Mouse (Mus musculus) MEL-GATA-1-ER (cell line): ENCODE data around the gene Lrch4.

Experiments used
- DNase-seq: peaks from one replicate; pipeline ENCODE4 v3.0.0-alpha.2; 2012; ENCODE audit warnings: low read depth; ENCODE audit errors: extremely low read depth

The Lrch4 gene

DNA sequence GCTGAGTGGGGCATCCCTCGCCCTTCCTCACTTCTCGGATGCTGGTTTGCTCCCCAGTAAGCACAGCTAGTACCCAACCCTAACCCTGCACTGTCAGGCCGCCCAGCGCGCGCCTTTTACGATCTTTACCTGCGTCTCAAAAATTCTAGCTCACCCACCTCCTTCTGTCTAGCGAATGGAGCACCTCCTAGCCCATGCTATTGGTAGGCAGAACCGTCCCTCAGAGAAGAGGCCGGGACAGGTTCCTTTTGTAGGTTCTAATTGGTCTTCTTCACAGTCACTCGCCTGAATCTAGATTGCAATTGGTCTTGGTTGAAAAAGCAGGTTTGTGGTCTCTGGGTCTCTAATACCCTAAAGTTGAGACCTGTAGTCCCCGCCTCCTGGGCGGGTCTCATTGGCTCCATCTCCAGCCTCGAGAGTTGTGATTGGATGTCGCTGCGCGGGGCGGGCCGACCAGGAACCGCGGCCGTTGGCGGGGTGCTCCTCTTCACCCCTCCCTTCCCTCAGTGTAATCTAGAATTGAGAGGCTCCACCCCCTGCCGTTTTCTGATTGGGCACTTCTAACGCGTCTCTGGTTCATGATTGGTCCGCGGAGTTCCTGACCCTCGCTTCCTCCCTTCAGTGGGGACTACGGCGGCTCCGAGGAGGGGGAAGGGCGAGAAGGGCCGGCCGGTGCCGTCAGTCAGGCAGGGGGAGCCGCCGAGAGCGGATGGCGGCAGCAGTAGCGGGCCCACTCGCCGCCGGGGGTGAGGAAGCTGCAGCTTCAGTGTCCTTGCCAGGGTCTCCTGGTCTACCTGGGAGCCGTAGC, at the start of gene Lrch4, which contains the start of the genes Fbxo24 and Gm20605:
Lrch4 (plus strand) TSS at position 624 of the 808 bp plus-strand sequence.
Fbxo24 (minus strand) TSS at position 505 of the 808 bp plus-strand sequence.
Gm20605 (plus strand) TSS at position 678 of the 808 bp plus-strand sequence.
- DNase-seq, result peak; percentile 100

DNA sequence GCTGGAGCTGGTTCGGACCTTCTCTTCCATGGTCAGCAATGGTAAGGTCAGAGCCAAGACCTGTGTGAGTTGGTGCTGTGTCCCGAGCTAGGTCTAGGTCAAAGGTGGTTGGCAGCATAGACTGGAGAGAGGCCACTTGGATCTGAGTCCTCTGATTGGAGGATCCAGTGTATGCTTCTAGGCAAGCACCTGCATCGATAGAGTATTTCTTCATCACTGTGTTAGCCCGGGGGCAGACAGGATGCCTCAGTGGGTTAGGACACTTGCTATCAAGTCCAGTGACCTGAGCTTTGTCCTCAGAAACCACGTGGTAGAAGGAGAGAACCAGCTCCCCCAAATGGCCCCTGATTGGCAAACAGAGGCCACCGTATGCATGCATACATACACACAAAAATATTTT, 48.7 kb upstream of the Lrch4 start:
- DNase-seq, result no peak

GRCm38 (mm10) chr5:137582702-137583101, 46.2 kb upstream of the Lrch4 start:
- DNase-seq, result no peak

- no peak for DNase-seq
Observed at GRCm38 (mm10) chr5:137583670-137584169, 45.2 kb upstream of the Lrch4 start.

DNA sequence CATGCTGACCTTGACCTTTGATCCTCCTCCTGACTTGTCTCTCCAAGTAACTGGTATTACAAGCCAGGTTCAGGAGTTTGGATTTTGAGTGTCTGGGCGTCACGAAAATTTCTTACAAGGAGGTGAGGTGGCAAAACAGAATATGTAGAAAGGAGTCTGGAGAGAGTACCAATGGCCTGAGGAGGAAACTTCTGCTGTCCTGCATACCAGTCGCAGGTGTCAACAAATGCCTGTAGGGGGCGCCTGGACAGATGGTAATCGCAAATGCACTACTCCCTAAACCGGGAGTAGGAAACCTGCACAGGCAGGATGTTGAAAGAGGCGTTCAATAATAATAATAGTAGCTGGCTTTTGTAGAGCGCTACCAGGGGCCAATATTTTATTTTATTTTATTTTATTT, 43.9 kb upstream of the Lrch4 start:
- no peak for DNase-seq

- no peak for DNase-seq
Observed at GRCm38 (mm10) chr5:137590507-137590906, 38.4 kb upstream of the Lrch4 start.

DNA sequence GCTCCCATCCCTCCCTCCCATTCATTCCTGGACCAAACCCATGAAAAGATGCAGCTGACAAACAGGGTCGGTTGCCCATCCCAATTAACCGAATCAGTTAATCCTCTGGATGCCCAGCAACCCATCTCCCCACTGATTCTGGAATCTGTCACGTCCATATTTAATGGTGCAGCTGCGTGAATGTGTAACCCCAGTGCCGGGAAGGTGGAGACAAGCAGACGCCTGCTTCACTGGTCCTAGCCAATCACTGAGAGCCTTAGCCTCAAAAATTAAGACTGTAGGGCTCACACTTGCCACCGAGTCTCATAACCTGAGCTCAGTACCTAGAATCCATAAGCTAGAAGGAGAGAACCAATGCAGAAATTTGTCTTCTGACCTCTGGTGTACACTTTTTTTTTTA, 33.0 kb upstream of the Lrch4 start:
- no peak for DNase-seq

GRCm38 (mm10) chr5:137596601-137597261, 32.2 kb upstream of the Lrch4 start:
- DNase-seq, result no peak

DNA sequence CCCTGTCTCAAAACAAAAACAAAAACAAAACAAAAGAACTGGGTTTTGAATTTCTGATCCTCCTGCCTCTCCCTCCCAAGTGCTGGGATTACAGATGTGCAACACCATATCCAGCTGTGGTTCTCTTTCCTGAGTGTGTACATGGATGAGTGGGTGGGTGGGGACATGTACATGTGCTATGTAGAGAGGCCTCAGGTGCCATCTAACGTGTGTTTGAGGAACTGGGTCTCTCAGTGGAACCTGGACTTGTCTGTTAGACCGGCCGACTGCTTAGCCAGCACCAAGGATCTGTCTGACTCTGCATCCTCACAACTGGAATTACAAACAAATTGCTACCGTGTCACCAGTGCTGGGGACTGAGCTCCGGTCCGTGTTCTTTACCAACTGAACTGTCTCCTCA, 31.3 kb upstream of the Lrch4 start:
- no peak for DNase-seq

GRCm38 (mm10) chr5:137598100-137598826, 30.7 kb upstream of the Lrch4 start:
- peak; percentile 67 for DNase-seq

DNA sequence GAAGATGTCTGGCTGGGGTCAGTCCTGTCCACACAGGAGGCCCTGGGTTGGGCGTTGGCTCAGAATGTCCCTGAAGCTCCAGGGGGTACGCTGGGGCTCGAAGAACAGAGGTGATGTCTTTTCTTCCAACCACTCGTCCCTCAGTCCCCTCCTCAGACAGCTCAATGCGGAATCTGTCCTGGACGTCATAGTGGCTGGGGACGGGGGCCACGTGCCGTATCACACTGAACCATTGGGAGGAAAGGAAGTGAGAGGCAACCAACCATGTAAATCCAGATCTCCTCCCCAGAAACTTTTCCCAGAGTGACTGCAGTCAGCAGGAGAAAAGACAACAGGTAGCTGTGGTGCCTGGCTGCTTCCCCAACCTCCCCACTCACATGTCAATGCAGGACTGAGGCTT, 29.3 kb upstream of the Lrch4 start:
- no peak for DNase-seq

GRCm38 (mm10) chr5:137600281-137600618, 28.7 kb upstream of the Lrch4 start:
- no peak for DNase-seq

DNA sequence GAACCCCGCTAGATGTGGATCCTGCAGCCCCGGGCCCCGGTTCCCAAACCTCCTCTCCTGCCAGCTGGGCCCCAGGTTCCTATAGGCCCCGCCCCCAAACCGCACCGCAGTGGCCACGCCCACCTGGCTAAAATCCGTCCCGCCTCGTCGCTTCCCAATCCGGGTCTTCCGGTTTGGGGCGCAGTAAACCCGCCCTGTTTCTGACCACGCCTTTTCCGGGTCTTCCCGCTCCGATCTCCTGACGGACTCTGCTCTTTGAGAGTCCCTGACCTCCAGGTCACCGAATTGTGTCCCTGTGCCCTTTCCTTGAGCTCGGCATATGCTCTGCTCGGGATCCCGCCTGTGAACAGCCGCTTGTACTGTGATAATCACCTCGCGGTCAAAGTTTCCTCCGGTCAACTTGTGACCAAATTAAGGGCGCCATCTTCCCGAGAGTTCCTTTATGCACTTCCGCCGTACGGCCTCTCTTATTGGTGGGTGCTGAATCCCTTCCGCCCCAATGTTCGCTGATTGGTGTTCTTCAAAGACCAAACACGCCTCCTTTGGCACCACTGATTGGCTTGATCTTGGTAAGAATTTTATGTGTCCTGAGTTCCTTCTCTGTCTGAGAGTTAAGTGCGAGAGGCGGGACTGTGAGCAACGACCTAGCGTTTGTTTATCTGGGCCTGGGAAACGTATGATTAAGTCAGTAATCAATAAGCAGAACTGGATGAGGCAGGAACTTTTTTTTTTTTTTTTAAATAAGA, 28.1 kb upstream of the Lrch4 start, which contains the start of gene Mospd3:
Mospd3 (minus strand) TSS at position 440 of the 746 bp plus-strand sequence.
- DNase-seq, result peak; percentile 100

GRCm38 (mm10) chr5:137601365-137601729, 27.6 kb upstream of the Lrch4 start:
- no peak for DNase-seq

- DNase-seq, result no peak
Observed at GRCm38 (mm10) chr5:137607860-137608653, 20.9 kb upstream of the Lrch4 start.

- no peak for DNase-seq
Observed at GRCm38 (mm10) chr5:137608654-137609190, 20.2 kb upstream of the Lrch4 start.

- no peak for DNase-seq
Observed at GRCm38 (mm10) chr5:137609292-137609691, 19.6 kb upstream of the Lrch4 start.

GRCm38 (mm10) chr5:137610056-137610455, 18.9 kb upstream of the Lrch4 start:
- no peak for DNase-seq

DNA sequence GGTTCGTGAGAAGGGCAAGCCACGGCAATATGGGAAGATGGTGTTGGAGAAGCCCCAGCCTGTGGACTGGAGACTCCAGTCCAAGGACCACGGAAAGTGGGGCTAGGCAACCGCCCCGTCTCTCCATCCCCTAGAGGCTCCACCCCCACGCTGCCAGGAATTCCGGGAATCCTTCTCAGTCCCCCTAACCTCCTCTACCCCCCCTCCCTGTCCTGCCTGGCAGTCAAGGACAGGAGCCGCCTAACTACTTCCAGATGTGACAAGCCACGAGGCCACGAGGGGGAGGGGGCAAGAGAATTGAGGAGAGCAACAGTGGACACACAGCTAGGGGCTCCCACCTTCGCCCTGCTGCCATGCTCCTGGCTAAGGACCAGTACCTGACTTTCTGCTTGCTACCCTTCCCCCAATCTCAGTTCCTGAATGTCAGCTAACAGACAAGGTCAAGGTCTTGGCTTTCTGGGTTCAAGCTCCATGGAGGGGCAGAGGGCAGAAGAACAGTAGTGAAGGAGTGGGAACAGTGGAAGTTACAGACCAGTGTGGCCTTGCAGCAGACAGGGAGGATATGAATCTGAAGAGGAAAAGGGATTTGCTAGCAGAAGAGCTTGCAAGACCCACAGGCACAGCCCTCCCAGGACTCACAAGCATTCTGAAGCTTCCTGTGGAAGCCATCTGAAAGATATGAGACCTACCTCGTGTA, 18.2 kb upstream of the Lrch4 start:
- no peak for DNase-seq

GRCm38 (mm10) chr5:137611245-137611602, 17.7 kb upstream of the Lrch4 start:
- no peak for DNase-seq
